Mouse (Mus musculus) E14TG2a.4 (cell line): ENCODE measurements around the gene Gpr173.

Experiments
- H3K27me3 ChIP-seq: 2 replicates; pipeline ENCODE4 v1.6.1; 2014; ENCODE audit warnings: low read length, control low read depth; ENCODE audit not compliant: insufficient read depth
- H3K36me3 ChIP-seq: 2 replicates; pipeline ENCODE4 v1.6.1; 2014; ENCODE audit warnings: low read length, control low read depth; ENCODE audit not compliant: insufficient read depth
- H3K4me1 ChIP-seq: replicated peaks from 2 replicates; pipeline ENCODE4 v1.6.1; 2014; ENCODE audit warnings: low read depth, low read length, control low read depth
- H3K4me3 ChIP-seq: replicated peaks from 2 replicates; pipeline ENCODE4 v1.5.1; 2014; ENCODE audit warnings: mild to moderate bottlenecking, low read length
- H3K9me3 ChIP-seq: 2 replicates; pipeline ENCODE4 v1.6.1; 2014; ENCODE audit warnings: low read length, control low read depth
- CTCF ChIP-seq: conservative IDR thresholded peaks from 2 replicates; pipeline ENCODE4 v1.5.1; 2014; ENCODE audit warnings: low read length
- NANOG ChIP-seq: IDR thresholded peaks from 2 replicates; pipeline ENCODE4 v1.6.1; 2014; ENCODE audit warnings: borderline replicate concordance, low read length, mixed read lengths
- POU5F1 ChIP-seq: IDR thresholded peaks from 2 replicates; pipeline ENCODE4 v1.6.1; 2014; ENCODE audit warnings: low read length, borderline replicate concordance

The Gpr173 gene

GRCm38 (mm10) chrX:152322776-152323175 is 45.7 kb downstream of the Gpr173 start:
- TF ChIP-seq CTCF (no peak), NANOG (no peak), POU5F1 (no peak)
- Histone ChIP-seq H3K4me1 (0 out of 2 replicates have a peak, but pooled peaks cover 8% of the 10 kb centered on the region), H3K9me3 (no peaks in the 10 kb centered on the region), H3K27me3 (no peaks in the 10 kb centered on the region), H3K36me3 (peaks cover 33% of the 10 kb centered on the region), H3K4me3 (no peak overlapping the region)

DNA sequence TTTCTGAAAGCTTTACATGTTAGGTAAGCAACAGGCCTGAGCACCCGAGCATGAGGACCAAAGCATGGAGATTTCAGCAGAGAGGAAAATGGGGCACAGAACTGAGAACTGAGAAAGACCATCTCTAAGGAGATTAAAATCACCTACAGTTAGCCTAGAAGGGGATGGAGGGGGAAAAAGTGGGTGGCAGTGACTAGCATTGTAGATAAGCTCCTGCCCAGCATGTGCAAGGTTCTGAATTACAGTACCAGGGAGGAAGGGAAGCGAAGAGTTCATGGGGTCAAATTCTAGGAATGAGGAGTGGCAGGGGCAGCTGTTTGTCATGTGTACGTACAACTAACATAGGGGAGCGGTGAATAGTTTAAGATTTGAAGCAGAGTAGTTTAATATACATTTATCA is 48.0 kb downstream of the Gpr173 start:
- Histone ChIP-seq H3K9me3 (no peaks in the 10 kb centered on the region), H3K36me3 (peaks cover 33% of the 10 kb centered on the region), H3K4me3 (no peak overlapping the region), H3K4me1 (0 out of 2 replicates have a peak, but pooled peaks cover 3% of the 10 kb centered on the region), H3K27me3 (no peaks in the 10 kb centered on the region)
- TF ChIP-seq POU5F1 (no peak), NANOG (no peak), CTCF (no peak)

DNA sequence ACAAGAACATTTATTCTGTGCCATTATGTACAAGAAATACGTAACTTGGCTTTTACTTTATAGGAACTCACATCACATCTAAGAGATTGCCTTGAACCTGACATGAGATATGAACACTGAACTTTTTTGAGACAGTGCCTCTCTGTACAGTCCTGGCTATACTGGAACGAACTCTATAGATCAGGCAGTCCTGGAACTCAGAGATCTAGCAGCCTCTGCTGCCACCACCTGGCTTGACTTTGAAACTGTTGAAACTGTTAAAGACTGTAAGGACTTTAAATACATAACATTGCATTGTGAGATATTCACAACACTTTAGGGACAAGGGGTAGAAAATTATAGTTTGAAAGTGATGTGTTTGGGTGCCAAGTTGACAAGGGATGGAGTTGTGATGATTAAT is 60.6 kb downstream of the Gpr173 start:
- peaks cover 15% of the 10 kb centered on the region for H3K4me1 ChIP-seq
- TF ChIP-seq CTCF (no peak), NANOG (no peak), POU5F1 (no peak)
- H3K27me3 ChIP-seq, result no peaks in the 10 kb centered on the region
- no peaks in the 10 kb centered on the region for H3K9me3 ChIP-seq
- peaks cover 7% of the 10 kb centered on the region; the same call in 1 of the 2 replicates for H3K36me3 ChIP-seq
- no peak overlapping the region for H3K4me3 ChIP-seq

GRCm38 (mm10) chrX:152307371-152307770 is 61.1 kb downstream of the Gpr173 start:
- Histone ChIP-seq H3K4me3 (no peak overlapping the region), H3K36me3 (peaks cover 7% of the 10 kb centered on the region; the same call in 1 of the 2 replicates), H3K4me1 (peaks cover 15% of the 10 kb centered on the region), H3K9me3 (no peaks in the 10 kb centered on the region), H3K27me3 (no peaks in the 10 kb centered on the region)
- TF ChIP-seq CTCF (no peak), NANOG (peak; percentile 5; the same call in 1 of the 2 replicates)

DNA sequence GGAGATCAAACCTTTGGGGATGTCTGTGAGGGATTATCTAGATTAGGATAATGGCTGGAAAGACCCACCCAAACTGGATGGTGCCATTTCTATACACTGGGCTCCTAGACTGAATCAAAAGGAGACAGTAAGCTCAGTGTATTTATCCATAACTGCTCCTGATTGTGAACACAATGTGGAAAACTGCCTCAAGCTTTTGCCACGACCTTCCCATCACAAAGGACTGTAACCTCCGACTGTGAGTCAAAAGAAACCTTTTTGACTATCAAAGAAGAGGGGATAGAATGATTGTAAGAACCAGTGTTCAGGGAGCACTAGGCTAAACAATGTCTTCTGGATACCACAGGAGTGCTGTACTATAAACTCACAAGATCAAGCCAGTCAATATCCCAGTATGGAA is 62.3 kb downstream of the Gpr173 start:
- no peaks in the 10 kb centered on the region for H3K9me3 ChIP-seq
- peaks cover 7% of the 10 kb centered on the region for H3K36me3 ChIP-seq
- TF ChIP-seq NANOG, result peak; percentile 67
- TF ChIP-seq CTCF, result no peak
- H3K4me3 ChIP-seq, result no peak overlapping the region
- no peaks in the 10 kb centered on the region for H3K27me3 ChIP-seq
- H3K4me1 ChIP-seq, result peaks cover 15% of the 10 kb centered on the region
